Mouse (Mus musculus) thymus, postnatal 4 days (tissue): ENCODE measurements around the gene Sema4c.
"Not testable (repeated sequence)": the region's sequence is repeated elsewhere in the genome, so short reads cannot be mapped to it uniquely, and the experiment has no call there.

Experiments used
- DNase-seq: peaks from one replicate; pipeline ENCODE4 v3.0.0; 2021

Gene Sema4c

GRCm38 (mm10) chr1:36555798-36556395, 2.3 kb downstream of the Sema4c start:
- peak; percentile 40 for DNase-seq

- no peak for DNase-seq
Observed at GRCm38 (mm10) chr1:36554633-36555399, 3.3 kb downstream of the Sema4c start.

GRCm38 (mm10) chr1:36552506-36552905, 5.6 kb downstream of the Sema4c start:
- DNase-seq = no peak

GRCm38 (mm10) chr1:36551904-36552303, 6.2 kb downstream of the Sema4c start:
- no peak for DNase-seq

GRCm38 (mm10) chr1:36550075-36550863, 7.9 kb downstream of the Sema4c start:
- DNase-seq = no peak

- DNase-seq = no peak
Observed at GRCm38 (mm10) chr1:36549491-36549890, 8.7 kb downstream of the Sema4c start.

GRCm38 (mm10) chr1:36548771-36549170, 9.4 kb downstream of the Sema4c start:
- DNase-seq = no peak

GRCm38 (mm10) chr1:36547981-36548598, 10.1 kb downstream of the Sema4c start:
- no peak for DNase-seq

GRCm38 (mm10) chr1:36546888-36547471, 11.2 kb downstream of the Sema4c start, which contains the start of gene Ankrd39:
Gene Ankrd39 (minus strand): TSS chr1:36547445.
- DNase-seq = peak; percentile 97

GRCm38 (mm10) chr1:36545845-36546600, 12.1 kb downstream of the Sema4c start:
- DNase-seq = peak; percentile 68

GRCm38 (mm10) chr1:36545382-36545781, 12.8 kb downstream of the Sema4c start:
- DNase-seq = no peak

GRCm38 (mm10) chr1:36542925-36543324, 15.2 kb downstream of the Sema4c start:
- DNase-seq = no peak

GRCm38 (mm10) chr1:36541844-36542243, 16.3 kb downstream of the Sema4c start:
- no peak for DNase-seq

GRCm38 (mm10) chr1:36540807-36541206, 17.3 kb downstream of the Sema4c start:
- DNase-seq = no peak

- no peak for DNase-seq
Observed at GRCm38 (mm10) chr1:36540132-36540531, 18.0 kb downstream of the Sema4c start.

GRCm38 (mm10) chr1:36539186-36539585, 19.0 kb downstream of the Sema4c start, which contains the start of gene Gm42417:
Gene Gm42417 (minus strand): TSS chr1:36539429.
- DNase-seq = no peak

GRCm38 (mm10) chr1:36538727-36539126, 19.4 kb downstream of the Sema4c start:
- no peak for DNase-seq

- DNase-seq = not testable (repeated sequence)
Observed at GRCm38 (mm10) chr1:36536783-36537182, 21.4 kb downstream of the Sema4c start, which contains the start of gene Ankrd23. Gene Ankrd23 (minus strand): TSS chr1:36536883.

GRCm38 (mm10) chr1:36536397-36536728, 21.8 kb downstream of the Sema4c start:
- no peak for DNase-seq

- DNase-seq = no peak
Observed at GRCm38 (mm10) chr1:36535477-36536396, 22.4 kb downstream of the Sema4c start.

- DNase-seq = no peak
Observed at GRCm38 (mm10) chr1:36534595-36535058, 23.5 kb downstream of the Sema4c start.
